Mouse (Mus musculus): ENCODE measurements around the gene Cyp26c1. TPM values are rescaled to one million over a fixed set of nuclear protein-coding genes. Genes with fewer than 3 reads are reported as not detected.

The Cyp26c1 gene
- polyA plus RNA-seq, 1 experiment: 0.06 TPM

DNA sequence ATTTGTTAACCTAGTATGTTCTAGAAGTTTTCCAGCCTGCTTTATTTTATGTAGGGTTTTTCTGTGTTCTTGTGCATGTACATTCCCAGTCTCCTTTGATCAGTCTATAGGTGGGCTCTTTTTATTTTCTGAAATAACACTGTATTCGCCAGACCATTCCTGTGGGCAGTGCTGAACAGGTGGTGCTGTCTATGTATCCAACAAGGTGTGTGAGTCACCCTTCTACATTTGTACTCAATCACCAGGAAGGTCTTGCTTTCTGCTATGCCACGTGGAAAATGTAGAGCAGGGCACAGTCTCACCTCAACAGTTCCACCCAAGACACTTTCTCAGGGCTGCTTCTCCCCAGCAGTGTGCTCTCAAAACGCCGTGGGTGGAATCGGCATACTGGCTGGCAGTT lies 16.7 kb upstream of the Cyp26c1 start:
- TF ChIP-seq CTCF (IDR thresholded peaks at IDR 0.05; ENCODE audit: extremely low read depth, insufficient read length, insufficient replicate concordance, low read depth, low read length) (no peak), POLR2A (IDR thresholded peaks at IDR 0.05; ENCODE audit: low read depth, low read length) (no peak)
- Histone ChIP-seq H3K27me3 (ENCODE audit: control insufficient read depth, insufficient read depth, low read length) (no peaks in the 10 kb centered on the region), H3K27ac (ENCODE audit: insufficient read depth, low read depth, low read length) (no peak overlapping the region), H3K4me3 (ENCODE audit: low read depth, low read length) (no peak overlapping the region), H3K36me3 (ENCODE audit: control insufficient read depth, insufficient read depth, low read length) (peaks cover 2% of the 10 kb centered on the region; the same call in 1 of the 2 replicates), H3K4me1 (ENCODE audit: control insufficient read depth, insufficient read depth, insufficient read length, low read length) (no peaks in the 10 kb centered on the region; the same call in 1 of the 2 replicates)
- 89% methylated on average over 5 of the region's 5 CpGs for WGBS

DNA sequence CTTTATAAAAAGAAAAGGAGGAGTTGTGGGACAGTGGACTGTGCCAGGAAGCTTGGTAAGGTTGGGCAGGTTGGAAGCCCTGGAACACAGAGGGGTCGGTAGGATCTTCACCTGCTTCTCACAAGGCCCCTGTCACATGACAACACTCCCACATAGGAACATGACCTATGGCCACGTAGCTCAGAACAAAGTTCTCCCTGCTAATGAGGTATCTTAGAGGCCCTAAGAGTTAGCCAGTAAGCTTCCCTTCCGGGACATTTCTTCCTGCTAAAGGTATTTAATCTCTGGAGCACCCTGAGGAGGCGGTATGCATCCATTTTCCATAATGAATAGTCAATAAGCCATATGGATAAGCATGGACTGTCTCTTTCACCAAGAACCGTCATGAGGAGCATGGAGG lies 15.9 kb upstream of the Cyp26c1 start:
- H3K36me3 ChIP-seq (ENCODE audit: control insufficient read depth, insufficient read depth, low read length): peaks cover 2% of the 10 kb centered on the region; the same call in 1 of the 2 replicates
- WGBS: 63% methylated on average over 5 of the region's 5 CpGs

DNA sequence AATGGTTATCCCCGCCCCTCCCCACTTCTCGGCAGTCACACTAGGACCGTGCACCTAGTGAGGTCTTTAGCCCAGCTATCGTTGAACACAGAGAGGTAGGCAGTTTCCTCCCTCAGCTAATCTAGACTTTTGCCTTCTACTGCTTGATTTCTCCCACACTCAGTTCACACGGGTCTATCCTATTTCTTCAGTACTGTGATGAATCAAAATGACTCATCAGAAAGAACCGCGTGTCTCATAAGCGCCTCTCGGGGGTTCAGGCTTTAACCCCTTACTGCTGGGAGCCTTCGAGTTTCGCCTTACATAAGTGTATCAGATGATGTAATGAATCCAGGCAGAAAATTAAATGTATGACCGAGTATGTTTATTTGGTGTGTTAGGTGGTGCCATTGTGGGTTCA lies 12.0 kb upstream of the Cyp26c1 start:
- H3K4me1 ChIP-seq (ENCODE audit: control insufficient read depth, insufficient read depth, insufficient read length, low read length): no peaks in the 10 kb centered on the region; the same call in 1 of the 2 replicates
- peaks cover 2% of the 10 kb centered on the region; the same call in 1 of the 2 replicates for H3K36me3 ChIP-seq (ENCODE audit: control insufficient read depth, insufficient read depth, low read length)
- TF ChIP-seq CTCF (IDR thresholded peaks at IDR 0.05; ENCODE audit: extremely low read depth, insufficient read length, insufficient replicate concordance, low read depth, low read length) (no peak), POLR2A (IDR thresholded peaks at IDR 0.05; ENCODE audit: low read depth, low read length) (no peak)
- WGBS: 74% methylated on average over 12 of the region's 12 CpGs
- H3K27me3 ChIP-seq (ENCODE audit: control insufficient read depth, insufficient read depth, low read length): no peaks in the 10 kb centered on the region
- H3K4me3 ChIP-seq (ENCODE audit: low read depth, low read length): no peak overlapping the region
- H3K27ac ChIP-seq (ENCODE audit: insufficient read depth, low read depth, low read length): no peak overlapping the region

More for the DNA sequence above, 15.9 kb upstream of the Cyp26c1 start:
- Histone ChIP-seq H3K4me3 (ENCODE audit: low read depth, low read length) (no peak overlapping the region), H3K4me1 (ENCODE audit: control insufficient read depth, insufficient read depth, insufficient read length, low read length) (no peaks in the 10 kb centered on the region; the same call in 1 of the 2 replicates), H3K27ac (ENCODE audit: insufficient read depth, low read depth, low read length) (no peak overlapping the region), H3K27me3 (ENCODE audit: control insufficient read depth, insufficient read depth, low read length) (no peaks in the 10 kb centered on the region)
- TF ChIP-seq CTCF (IDR thresholded peaks at IDR 0.05; ENCODE audit: extremely low read depth, insufficient read length, insufficient replicate concordance, low read depth, low read length): no peak
- no peak for TF ChIP-seq POLR2A (IDR thresholded peaks at IDR 0.05; ENCODE audit: low read depth, low read length)

DNA sequence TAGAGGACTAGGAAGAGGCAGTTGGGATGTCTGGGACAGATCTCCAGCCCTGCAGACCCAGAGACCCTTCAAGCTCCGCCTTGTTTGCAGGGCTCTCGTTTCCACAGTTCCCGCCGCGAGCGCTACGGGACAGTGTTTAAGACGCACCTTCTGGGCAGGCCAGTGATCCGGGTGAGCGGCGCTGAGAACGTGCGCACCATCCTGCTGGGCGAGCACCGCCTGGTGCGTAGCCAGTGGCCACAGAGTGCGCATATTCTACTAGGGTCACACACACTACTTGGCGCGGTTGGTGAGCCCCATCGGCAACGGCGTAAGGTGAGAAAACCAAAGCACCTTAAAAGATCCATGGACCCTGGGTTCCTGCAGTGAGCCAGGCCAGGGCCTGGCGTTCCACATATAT lies 966 bp downstream of the Cyp26c1 start:
- Histone ChIP-seq H3K4me3 (ENCODE audit: low read depth, low read length) (no peak overlapping the region), H3K36me3 (ENCODE audit: control insufficient read depth, insufficient read depth, low read length) (peaks cover 19% of the 10 kb centered on the region), H3K4me1 (ENCODE audit: control insufficient read depth, insufficient read depth, insufficient read length, low read length) (no peaks in the 10 kb centered on the region), H3K27me3 (ENCODE audit: control insufficient read depth, insufficient read depth, low read length) (no peaks in the 10 kb centered on the region), H3K27ac (ENCODE audit: insufficient read depth, low read depth, low read length) (no peak overlapping the region)
- no peak for TF ChIP-seq CTCF (IDR thresholded peaks at IDR 0.05; ENCODE audit: extremely low read depth, insufficient read length, insufficient replicate concordance, low read depth, low read length)
- no peak for TF ChIP-seq POLR2A (IDR thresholded peaks at IDR 0.05; ENCODE audit: low read depth, low read length)
- WGBS: 58% methylated on average over 23 of the region's 23 CpGs

DNA sequence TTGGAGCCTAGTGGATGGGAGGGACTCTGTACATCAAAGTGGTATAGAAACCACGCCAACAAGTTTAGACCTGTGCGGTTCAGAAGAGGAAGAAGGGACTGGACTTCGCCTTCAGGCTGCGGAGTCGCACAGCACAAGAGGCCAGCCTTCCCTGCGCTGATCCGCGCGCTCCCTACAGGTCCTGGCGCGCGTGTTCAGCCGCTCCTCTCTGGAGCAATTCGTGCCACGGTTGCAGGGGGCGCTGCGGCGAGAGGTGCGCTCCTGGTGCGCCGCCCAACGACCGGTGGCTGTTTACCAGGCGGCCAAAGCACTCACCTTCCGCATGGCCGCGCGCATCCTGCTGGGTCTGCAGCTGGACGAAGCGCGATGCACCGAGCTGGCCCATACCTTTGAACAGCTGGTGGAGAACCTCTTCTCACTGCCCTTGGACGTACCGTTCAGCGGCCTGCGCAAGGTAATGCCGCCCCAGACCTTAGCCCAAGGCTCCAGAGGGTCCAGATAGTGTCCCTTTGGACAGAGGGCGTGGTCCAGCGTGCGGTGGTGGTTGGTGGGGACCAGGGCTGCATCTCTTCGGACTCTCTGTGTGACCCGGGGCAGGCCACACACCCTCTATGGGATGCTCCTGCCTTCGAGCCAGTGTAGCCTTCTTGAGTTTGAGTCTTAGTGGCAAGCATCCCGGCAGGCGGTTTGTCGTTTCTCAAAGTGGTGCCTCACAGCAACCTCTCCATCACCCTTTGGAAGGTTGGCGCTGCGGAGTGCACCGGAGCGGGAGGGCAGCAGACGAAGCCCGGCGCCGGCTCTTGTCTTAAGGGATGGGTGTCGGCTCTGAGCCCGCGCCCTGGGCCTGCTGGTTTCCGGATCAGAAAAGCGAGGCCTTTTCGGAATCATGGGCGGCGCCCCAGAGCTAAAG lies 1.8 kb downstream of the Cyp26c1 start:
- 33% methylated on average over 62 of the region's 62 CpGs for whole genome bisulfite sequencing

DNA sequence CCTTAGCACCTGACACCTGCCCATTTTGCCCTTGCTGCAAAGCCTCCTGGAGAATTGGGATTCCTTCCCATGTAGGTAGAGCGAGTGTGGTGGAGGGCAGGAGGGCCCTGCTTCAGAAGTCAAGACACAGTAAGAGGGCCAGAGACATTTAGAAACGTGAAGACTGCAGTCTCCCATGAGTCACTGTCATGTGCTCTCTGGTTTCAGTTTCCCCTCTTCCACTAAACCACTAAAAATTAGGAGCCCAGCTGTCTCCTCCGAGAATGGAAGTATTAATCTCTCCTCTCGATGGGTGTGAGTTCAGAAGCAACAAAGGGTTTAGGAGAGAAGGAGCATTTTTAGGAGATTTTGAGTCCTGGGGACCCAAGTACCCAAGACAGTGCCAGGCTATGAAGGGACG lies 4.1 kb downstream of the Cyp26c1 start:
- H3K4me3 ChIP-seq (ENCODE audit: low read depth, low read length): no peak overlapping the region
- H3K27me3 ChIP-seq (ENCODE audit: control insufficient read depth, insufficient read depth, low read length): peaks cover 10% of the 10 kb centered on the region
- WGBS: 61% methylated on average over 5 of the region's 5 CpGs
- no peak for TF ChIP-seq POLR2A (IDR thresholded peaks at IDR 0.05; ENCODE audit: low read depth, low read length)
- H3K4me1 ChIP-seq (ENCODE audit: control insufficient read depth, insufficient read depth, insufficient read length, low read length): no peaks in the 10 kb centered on the region
- H3K27ac ChIP-seq (ENCODE audit: insufficient read depth, low read depth, low read length): no peak overlapping the region
- H3K36me3 ChIP-seq (ENCODE audit: control insufficient read depth, insufficient read depth, low read length): peaks cover 5% of the 10 kb centered on the region

More for the DNA sequence above, 1.8 kb downstream of the Cyp26c1 start:
- Histone ChIP-seq H3K27ac (ENCODE audit: insufficient read depth, low read depth, low read length) (no peak overlapping the region), H3K4me1 (ENCODE audit: control insufficient read depth, insufficient read depth, insufficient read length, low read length) (no peaks in the 10 kb centered on the region), H3K4me3 (ENCODE audit: low read depth, low read length) (no peak overlapping the region), H3K36me3 (ENCODE audit: control insufficient read depth, insufficient read depth, low read length) (peaks cover 19% of the 10 kb centered on the region), H3K27me3 (ENCODE audit: control insufficient read depth, insufficient read depth, low read length) (no peaks in the 10 kb centered on the region)
- no peak for TF ChIP-seq POLR2A (IDR thresholded peaks at IDR 0.05; ENCODE audit: low read depth, low read length)
- no peak for TF ChIP-seq CTCF (IDR thresholded peaks at IDR 0.05; ENCODE audit: extremely low read depth, insufficient read length, insufficient replicate concordance, low read depth, low read length)

DNA sequence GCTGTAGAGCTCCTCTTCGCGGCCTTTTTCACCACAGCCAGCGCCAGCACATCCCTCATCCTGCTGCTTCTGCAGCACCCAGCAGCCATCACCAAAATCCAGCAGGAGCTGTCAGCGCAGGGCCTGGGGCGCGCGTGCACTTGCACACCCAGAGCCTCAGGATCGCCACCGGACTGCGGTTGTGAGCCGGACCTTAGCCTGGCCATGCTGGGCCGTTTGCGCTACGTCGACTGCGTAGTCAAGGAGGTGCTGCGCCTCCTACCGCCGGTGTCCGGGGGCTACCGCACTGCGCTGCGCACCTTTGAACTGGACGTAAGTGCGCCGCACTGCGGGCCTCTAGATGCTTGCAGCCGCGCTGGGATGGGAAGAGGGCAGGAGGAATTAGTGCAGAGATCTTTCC lies 5.3 kb downstream of the Cyp26c1 start:
- whole genome bisulfite sequencing: 15% methylated on average over 29 of the region's 29 CpGs
- Histone ChIP-seq H3K36me3 (ENCODE audit: control insufficient read depth, insufficient read depth, low read length) (peaks cover 2% of the 10 kb centered on the region), H3K4me1 (ENCODE audit: control insufficient read depth, insufficient read depth, insufficient read length, low read length) (no peaks in the 10 kb centered on the region), H3K27ac (ENCODE audit: insufficient read depth, low read depth, low read length) (no peak overlapping the region), H3K27me3 (ENCODE audit: control insufficient read depth, insufficient read depth, low read length) (peaks cover 12% of the 10 kb centered on the region), H3K4me3 (ENCODE audit: low read depth, low read length) (no peak overlapping the region)
- no peak for TF ChIP-seq POLR2A (IDR thresholded peaks at IDR 0.05; ENCODE audit: low read depth, low read length)
- TF ChIP-seq CTCF (IDR thresholded peaks at IDR 0.05; ENCODE audit: extremely low read depth, insufficient read length, insufficient replicate concordance, low read depth, low read length): no peak
